Mouse (Mus musculus) spleen, adult 18-20 months (tissue): ENCODE measurements around the gene Rrn3.
"Not testable (repeated sequence)": the region's sequence is repeated elsewhere in the genome, so short reads cannot be mapped to it uniquely, and the experiment has no call there.

Source experiments
- DNase-seq, 2 experiments: peaks; one replicate each; pipeline ENCODE4 v3.0.0; 2022; ENCODE audit warnings: mixed read lengths in 2 of 2

Gene Rrn3

GRCm38 (mm10) chr16:13780353-13781036, at the start of gene Rrn3:
TSS of gene Rrn3 (plus strand) at chr16:13780708.
- DNase-seq, result peak; percentile 77 to 81

DNA sequence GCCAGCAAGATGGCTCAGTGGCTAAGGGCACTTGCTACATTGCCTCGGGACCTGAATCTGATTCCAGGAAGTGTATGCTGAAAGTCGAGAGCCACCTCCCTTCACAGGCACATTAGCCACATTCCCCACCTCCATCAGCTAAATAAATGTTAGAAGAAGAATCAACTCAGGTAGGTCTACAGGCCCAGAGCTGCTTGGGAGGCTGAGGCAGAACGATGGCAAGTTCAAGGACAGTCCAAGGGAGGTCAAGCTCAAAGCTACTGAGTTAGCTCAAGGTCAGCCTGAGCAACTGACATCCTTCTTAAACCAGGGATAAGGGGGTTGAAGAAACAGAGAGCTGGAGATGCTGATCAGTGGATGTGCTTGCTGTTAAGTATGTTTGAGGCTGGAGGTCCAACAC, 47.7 kb upstream of the Rrn3 start:
- DNase-seq, result no peak

GRCm38 (mm10) chr16:13733518-13734137, 46.9 kb upstream of the Rrn3 start:
- DNase-seq, result peak; percentile 40 to 75

DNA sequence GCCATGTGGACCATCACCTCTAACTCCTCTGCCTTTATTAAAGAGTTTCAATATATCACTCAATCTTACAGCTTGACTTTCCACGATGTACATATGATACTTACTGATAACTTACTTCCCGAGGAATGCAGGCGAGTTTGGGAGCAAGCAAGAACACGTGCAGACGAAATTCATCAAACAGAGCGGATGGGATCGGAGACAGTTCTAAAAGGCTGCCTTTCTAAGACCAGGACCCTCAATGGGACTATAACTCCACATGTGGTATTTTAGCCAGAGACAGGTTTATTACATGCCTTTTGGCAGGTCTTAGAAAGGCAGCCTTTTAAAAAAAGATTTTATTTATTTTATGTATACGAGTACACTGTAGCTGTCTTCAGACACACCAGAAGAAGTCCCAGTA, 44.5 kb upstream of the Rrn3 start:
- DNase-seq, result no peak

DNA sequence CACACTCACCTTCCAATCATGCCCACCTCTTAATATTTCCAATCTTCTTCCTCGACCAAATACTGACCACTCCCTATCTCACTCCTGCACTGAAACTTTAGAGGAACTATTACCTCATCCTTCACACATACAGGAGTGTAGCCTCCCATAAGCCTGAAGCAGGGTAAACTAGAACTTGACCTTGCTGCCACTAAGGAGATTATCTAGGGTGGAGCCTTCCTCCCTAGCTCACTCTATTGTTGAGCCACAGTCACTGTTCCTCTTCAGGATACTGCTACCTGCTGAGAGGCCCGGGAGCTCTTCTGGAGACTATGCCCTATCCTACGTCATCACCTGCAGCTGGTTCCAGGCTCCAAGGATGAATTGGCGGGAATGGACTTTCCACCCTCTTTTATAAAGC, 41.5 kb upstream of the Rrn3 start:
- DNase-seq, result not testable (repeated sequence)

- DNase-seq, result no peak
Measured at GRCm38 (mm10) chr16:13740844-13741243, 39.7 kb upstream of the Rrn3 start.

GRCm38 (mm10) chr16:13747708-13748107, 32.8 kb upstream of the Rrn3 start:
- DNase-seq, result no peak

DNA sequence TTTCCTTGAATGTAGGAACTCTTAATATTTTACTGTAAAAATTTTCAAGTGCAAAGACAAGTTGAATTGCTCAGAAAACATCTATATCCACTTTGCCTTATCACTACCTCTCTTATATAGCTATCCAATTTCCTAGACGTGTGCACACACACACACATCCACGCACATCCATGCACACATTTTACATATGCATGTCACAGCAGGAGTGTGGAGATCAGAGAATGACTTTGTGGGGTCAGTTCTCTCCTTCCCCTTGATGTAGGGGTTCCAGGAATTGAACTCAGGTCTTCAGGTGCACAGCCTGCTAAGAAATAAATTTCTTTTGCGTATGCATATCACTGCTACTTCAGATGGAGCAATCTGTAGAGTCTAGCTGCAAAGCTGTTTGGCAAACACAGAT, 32.4 kb upstream of the Rrn3 start:
- no peak for DNase-seq

GRCm38 (mm10) chr16:13748813-13749212, 31.7 kb upstream of the Rrn3 start:
- not testable (repeated sequence) for DNase-seq

DNA sequence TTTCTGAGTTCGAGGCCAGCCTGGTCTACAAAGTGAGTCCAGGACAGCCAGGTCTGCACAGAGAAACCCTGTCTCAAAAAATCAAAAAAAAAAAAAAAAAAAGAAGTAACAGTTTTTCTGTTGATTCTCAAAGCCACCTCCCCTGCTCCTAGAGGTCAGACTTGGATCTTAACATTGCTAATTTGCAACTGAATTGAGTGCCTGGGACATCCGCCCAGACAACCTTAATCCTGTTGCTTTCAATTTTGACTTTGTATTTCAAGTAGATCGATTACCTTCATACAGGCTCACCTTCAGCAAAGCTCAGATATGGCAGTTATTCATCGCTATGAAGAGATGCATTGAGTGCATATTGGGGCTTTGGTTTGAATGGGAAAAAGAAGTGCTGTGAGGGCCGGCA, 31.2 kb upstream of the Rrn3 start:
- DNase-seq, result no peak

- no peak for DNase-seq
Measured at GRCm38 (mm10) chr16:13749981-13750380, 30.5 kb upstream of the Rrn3 start.

- DNase-seq, result no peak
Measured at GRCm38 (mm10) chr16:13750626-13751025, 29.9 kb upstream of the Rrn3 start.

GRCm38 (mm10) chr16:13753986-13754385, 26.5 kb upstream of the Rrn3 start:
- no peak for DNase-seq

- DNase-seq, result peak; percentile 87 to 92
Measured at GRCm38 (mm10) chr16:13754400-13755190, 25.9 kb upstream of the Rrn3 start.

- DNase-seq, result no peak
Measured at GRCm38 (mm10) chr16:13757823-13758222, 22.7 kb upstream of the Rrn3 start.

GRCm38 (mm10) chr16:13762807-13763206, 17.7 kb upstream of the Rrn3 start:
- not testable (repeated sequence) for DNase-seq

- no peak for DNase-seq
Measured at GRCm38 (mm10) chr16:13764519-13764918, 16.0 kb upstream of the Rrn3 start.

DNA sequence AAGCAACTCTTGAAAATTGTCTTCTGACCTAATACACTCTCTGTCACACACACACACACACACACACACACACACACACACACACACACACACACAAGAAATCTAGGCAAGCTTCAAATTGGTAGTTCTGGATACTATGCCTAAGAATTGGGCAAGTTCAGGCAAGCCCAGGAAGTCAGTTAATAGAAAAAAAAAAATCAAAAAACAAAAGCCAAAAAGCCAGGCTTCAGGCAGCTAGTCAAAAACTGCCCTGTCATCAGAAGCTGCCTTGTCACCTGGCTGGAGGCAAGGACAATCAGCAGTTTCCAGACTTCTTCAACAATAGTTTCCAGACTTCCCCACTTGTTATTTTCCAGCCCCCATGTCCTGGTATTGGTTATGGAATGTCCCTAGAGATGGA, 14.1 kb upstream of the Rrn3 start:
- DNase-seq, result no peak

DNA sequence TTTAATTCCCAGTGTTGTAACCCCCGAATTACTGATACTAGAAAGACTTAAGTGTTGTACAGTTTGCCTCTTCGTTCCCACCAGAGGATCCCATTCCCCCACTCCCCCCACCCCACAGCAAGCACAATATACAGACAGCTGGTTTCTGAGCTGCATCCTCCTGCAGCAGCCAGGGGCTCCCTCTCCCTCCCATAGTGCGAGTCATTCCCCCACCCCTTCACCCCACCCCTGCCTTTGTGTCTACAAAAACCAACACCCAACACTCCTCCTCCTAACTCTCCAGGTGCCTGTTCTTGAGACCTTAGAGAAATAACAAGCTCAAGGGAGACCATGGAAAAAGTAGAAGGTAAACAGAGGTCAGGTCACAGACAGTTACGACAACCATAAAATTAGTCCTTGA, 8.9 kb upstream of the Rrn3 start:
- DNase-seq, result not testable (repeated sequence)

DNA sequence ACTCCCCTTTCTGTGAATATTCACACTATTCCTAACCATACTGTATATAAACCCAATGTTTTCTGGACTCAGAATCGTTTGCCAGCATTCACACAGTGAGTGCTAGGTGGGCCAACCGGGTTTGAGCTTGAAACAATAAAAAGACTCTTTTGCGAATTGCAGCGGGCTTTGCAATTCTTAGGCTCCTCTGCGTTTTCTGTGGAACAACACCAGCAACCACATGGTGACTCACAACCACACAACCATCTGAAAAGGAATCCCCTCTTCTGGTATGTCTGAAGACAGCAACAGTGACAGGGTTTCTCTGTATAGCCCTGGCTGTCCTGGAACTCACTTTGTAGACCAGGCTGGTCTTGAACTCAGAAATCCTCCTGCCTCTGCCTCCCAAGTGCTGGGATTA, 8.5 kb upstream of the Rrn3 start:
- not testable (repeated sequence) for DNase-seq

DNA sequence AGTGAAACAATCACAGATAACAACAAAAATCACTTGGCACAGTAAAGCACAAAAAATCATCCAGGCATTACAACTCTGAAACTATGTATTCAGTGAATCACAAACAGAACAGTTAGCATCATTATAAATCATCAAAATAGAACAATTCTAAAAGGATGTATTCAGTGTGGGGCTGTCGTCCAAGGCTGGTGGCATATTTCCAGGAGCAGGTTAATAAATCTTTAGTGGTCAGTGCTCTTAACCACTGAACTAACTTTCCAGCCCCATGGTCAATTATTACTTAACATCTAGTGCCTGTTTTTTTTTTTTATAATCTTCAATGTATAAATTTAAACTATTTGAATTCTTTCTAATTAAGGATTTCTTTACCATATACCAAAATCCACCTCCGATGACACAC, 6.5 kb upstream of the Rrn3 start:
- DNase-seq, result not testable (repeated sequence)

DNA sequence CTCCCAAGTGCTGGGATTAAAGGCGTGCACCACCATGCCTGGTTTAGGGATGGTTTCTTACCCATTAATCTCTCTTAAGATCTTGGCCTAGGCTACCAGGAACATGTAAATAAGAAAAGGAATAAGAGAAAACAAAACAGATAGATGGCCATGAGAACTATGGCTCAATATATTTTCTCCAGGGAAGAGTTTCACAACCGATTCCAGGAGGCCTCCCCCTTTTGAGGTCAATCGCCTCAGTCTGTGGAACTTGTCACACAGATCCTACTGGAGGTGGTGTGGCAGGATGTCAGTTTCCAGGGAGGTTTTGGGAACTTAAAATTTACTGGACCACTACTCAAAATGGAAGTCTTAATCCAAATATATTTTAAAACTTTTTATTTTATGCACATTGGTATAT, 5.9 kb upstream of the Rrn3 start:
- not testable (repeated sequence) for DNase-seq

DNA sequence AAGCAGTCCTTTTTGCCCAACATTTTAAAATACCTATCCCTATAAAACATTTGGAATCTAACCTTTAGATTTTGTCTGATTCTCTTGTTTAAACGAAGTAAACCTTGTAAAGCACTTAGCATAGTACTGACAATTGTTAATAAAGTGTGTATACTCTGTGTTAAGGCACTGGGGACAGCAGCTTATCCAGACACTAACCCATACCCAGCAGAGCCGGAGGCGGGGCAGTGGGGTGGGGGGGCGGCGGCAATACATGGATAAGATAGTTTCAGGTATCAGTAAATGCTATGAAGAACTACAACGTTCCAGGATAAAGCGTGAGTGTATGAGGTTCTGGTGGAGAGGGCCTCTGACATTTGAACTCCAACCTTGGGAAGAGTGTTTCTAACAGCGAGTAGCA, 708 bp downstream of the Rrn3 start:
- no peak for DNase-seq

DNA sequence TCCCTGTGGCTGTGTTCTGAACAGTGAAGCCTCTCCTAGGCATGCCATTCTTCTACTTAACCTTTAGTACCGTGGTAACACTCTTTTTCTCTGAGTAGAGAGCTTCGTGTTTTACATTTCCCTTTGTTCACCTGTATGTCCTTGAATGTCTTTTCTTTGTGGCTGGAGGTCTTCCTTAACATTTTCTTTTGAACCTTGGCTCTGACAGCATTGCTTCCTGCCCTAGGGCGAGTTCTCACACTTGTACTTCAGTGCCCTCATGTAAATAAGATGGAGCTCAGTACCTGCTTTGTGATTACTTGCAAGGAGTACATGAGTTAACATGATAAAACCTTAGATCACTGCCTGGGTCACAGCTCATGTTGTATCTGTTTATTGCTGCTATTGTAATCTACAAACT, 5.4 kb downstream of the Rrn3 start:
- DNase-seq, result no peak
